Mouse (Mus musculus) testis, adult 2 months (tissue): ENCODE results near the gene Atox1.

ENCODE experiments used
- CTCF ChIP-seq: fragments of 200-500 bp; IDR thresholded peaks from 2 replicates; pipeline ENCODE4 v1.5.1; 2012; ENCODE audit warnings: low read depth, mild to moderate bottlenecking, inconsistent platforms, low read length, moderate library complexity; ENCODE audit not compliant: control insufficient read depth, insufficient read depth, insufficient replicate concordance
- POLR2A ChIP-seq: fragments of 200-500 bp; IDR thresholded peaks from 2 replicates; pipeline ENCODE4 v1.6.1; 2012; ENCODE audit warnings: low read depth, mild to moderate bottlenecking, inconsistent platforms, low read length, moderate library complexity; ENCODE audit not compliant: control insufficient read depth

- TF ChIP-seq POLR2A = no peak
- TF ChIP-seq CTCF = no peak
Measured at GRCm38 (mm10) chr11:55415036-55415704, 45.9 kb downstream of the Atox1 start.
